Mouse (Mus musculus): ENCODE results near the gene Med13l.

The Med13l gene

DNA sequence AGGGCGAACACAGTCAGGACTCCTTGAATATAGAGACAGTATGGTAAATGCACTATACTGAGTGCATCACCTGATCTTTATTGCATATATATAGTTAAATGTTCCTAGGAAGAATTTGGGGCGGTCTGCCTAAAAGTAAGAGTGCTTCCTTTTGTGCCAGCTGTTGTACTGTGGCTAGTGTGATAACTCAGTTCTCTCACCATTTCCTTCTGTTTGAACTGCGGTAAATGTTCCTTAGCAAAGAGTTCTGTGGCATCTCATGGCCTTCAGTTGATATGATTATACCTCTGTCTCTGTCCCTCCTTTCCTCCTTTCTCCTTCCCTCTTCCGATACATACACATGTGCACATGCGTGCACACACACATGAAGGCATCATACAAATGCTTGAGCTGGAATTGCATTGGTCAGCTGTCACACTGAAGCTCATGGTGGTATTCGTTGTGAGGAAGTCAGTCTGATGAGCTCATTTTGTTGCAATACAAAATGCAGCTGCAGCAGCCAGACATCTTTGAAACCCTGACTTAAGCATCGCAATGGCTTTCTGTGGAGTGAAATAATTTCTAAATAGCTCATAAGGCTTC lies 97.9 kb downstream of the Med13l start:
- no peak for DNase-seq (ENCODE audit: extremely low spot score)

DNA sequence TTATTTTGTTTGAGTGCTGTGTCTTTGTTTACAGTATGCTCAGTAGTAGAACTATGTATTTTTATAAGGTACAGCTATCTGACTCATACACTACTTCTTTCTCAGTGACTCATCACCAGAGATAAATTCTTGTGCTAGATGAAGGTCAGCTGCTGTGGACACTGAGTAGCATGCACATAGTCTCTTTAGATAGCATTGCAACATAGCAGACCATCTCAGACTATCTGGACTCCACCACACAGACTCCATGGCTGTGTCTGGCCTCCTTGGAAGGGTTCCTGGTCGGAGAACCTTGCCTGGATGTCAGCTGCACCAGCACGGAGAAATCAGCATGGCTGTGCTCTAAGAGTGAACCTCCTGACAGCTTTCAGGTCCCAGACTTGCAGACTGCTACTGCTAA lies 99.2 kb downstream of the Med13l start:
- no peak for DNase-seq (ENCODE audit: extremely low spot score)

DNA sequence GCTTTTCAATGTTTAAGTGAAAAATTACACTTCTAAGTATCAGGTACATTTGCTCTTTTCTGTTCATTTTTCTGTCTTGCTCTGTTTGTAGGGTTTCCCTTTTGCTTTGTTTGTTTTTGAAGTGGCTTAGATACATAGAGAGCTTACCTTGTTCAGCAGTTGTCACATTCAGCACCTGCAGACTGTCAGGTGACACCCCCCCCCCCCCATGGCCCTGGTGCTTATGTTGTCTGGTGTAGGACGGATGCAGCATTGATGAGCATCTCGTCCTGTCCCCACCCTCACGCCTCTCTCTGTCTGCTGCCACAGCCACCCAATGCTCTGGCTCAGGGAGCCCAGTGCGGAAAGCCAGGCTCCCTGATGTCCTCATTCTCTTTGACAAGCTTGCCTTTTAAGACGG lies 101.3 kb downstream of the Med13l start:
- no peak for DNase-seq (ENCODE audit: extremely low spot score)

DNA sequence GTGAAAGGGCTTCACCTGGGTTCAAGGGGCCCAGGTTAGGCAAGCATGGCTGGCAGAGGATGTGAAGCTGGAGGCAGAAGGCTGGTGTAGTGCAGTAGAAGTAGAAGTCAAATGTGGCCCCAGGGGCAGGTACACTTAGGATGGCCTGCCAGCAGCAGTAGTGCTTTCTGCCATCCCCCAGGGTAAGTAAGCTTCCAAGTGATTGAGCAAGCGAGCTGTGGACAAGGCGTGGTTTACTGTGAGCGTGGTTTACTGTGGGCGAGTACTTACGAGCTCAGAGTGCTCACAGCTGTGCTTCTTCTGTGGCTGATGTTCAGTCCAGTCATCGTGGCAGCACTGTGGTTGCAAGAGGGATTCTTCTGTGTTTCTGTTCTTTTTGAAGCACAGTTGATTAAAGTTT lies 103.5 kb downstream of the Med13l start:
- no peak for DNase-seq (ENCODE audit: extremely low spot score)

DNA sequence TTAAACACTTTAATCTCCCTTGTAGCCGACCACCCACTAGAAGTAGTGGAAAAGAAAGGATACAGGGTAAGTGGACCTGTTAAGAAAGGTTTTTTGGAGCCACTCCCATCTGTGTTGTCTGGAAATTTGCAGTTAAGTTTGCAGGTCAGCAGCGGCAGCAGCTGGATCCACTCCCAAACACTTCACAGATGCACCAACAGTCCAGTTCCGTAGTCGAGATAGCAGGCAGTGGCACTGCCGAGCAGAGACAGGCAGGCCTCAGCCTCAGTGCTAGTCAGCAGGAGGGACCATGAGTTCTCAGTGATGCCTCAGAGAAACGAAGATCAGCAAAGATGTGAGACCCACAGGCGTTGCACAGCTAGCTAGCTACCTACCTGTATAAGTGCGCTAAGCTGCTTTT lies 104.5 kb downstream of the Med13l start:
- no peak for DNase-seq (ENCODE audit: extremely low spot score)

DNA sequence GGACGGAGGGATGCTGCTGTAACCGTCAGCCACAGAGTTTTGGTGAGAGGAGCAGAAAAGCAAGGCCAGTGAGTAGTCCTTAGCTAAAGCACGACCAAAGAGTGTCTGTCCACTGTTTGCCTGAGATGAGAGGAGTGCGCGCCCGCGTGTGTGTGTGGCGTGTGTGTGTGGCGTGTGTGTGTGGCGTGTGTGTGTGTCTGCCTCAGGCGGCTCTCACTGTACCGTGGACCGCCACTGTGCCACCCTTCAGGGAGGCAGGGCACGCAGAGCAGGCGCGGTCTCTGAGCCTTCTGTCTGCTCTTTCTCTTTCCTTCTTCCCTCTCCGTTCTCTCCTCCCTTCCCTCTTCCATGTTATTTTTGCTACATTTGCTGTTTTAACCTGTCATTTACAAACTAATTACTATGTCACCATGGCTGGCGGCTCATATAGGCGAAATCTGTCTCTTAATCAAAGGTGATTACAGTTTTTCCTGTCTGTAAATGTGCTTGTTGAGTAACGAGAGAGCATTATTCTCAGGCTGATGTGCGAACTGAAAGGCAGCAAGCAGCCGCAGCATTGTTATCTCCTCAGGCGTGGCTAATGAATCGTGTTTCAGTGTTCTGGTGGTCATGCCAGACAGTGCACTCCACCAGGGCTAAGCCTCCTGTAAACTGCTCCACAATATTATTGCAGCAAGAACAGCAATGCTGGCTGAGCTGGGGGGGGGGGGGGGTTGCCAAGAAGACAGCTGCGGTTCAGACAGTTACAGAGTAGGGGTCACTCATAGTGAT lies 106.1 kb downstream of the Med13l start:
- peak; percentile 51 for DNase-seq (ENCODE audit: extremely low spot score)

GRCm38 (mm10) chr5:118667863-118668262 lies 107.4 kb downstream of the Med13l start:
- no peak for DNase-seq (ENCODE audit: extremely low spot score)

- no peak for DNase-seq (ENCODE audit: extremely low spot score)
Measured at GRCm38 (mm10) chr5:118668931-118669330, 108.5 kb downstream of the Med13l start.

GRCm38 (mm10) chr5:118672111-118672510 lies 111.6 kb downstream of the Med13l start:
- no peak for DNase-seq (ENCODE audit: extremely low spot score)

- no peak for DNase-seq (ENCODE audit: extremely low spot score)
Measured at GRCm38 (mm10) chr5:118673859-118674258, 113.4 kb downstream of the Med13l start.

GRCm38 (mm10) chr5:118674321-118674720 lies 113.8 kb downstream of the Med13l start:
- DNase-seq (ENCODE audit: extremely low spot score): no peak

DNA sequence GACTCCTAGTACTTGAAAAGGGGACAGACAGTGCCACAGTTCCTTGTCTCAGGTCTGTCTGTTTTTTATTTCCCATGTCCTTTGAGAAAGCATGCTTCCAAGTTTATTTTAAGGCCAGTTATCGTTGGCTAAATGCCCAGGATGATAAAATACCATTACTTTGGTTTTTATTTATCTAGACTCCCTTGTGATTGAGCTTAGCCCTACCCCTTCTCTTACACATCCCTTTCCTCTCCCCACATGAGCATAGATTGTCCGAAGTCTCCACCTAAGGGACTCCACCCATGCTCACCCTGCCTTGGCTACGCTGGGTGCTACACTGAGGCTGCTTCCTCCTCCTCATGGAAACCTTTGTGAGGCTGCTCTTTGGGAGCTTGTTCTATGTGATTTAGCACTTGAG lies 115.2 kb downstream of the Med13l start:
- no peak for DNase-seq (ENCODE audit: extremely low spot score)

DNA sequence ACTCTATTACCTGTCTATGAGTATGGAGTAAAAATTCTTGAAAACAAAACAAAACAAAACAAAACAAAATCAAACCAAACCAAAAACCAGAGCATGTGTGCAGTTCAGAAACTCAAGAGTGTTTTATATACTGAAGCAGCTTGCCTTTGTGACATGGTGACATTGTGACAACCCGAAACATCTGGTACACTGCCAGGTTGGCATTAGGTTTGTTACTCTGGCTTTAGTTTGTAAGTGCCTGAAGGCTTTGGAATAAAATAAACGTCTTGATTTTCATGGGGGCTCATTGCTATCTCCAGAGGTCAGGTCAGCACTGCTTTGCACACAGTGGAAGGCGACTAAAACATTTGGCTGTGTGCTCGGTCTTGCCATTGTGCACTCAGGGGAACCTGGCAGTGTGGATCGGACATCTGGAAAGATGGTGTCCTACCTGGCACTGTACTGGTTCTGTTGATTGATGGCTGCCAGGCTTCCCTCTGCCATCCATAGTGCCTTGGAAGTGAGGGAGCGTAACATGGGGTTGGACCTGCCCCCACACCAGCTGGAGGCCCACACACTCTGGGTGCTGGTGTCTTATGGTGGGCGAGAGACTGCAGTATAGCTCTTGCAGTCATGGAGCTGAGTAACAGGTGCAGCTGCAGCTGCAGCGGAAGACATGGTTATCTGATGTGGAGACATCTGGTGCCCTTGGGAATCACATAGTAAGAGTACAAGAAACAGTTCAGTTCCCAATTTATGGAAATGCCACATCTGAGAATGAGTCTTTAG lies 115.9 kb downstream of the Med13l start:
- no peak for DNase-seq (ENCODE audit: extremely low spot score)

DNA sequence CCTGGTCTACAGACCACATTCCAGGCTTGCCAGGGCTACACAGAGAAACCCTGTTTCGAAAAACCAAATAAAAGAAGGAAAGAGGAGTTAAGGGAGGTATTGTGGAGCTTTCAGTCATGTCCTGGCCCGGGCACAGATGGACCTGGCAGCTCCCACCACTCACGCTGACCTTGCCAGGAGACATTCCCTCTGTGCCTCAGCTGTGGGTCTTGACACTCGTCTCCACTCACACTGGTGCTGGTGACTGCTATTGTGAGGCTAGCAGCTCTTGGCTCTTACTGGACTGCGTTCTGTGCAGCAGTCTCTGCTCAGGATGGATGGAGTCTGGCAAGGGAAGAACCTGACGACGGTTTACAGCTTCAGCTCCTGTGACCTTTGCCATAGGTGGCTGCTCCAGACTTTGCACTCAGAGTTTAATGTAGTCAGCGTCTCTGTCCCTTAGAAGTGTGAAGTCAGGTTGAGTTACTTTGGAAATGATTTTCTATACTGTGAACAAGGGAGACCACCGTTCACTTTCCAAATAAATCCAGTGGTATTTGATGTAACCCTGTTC lies 118.9 kb downstream of the Med13l start:
- no peak for DNase-seq (ENCODE audit: extremely low spot score)

DNA sequence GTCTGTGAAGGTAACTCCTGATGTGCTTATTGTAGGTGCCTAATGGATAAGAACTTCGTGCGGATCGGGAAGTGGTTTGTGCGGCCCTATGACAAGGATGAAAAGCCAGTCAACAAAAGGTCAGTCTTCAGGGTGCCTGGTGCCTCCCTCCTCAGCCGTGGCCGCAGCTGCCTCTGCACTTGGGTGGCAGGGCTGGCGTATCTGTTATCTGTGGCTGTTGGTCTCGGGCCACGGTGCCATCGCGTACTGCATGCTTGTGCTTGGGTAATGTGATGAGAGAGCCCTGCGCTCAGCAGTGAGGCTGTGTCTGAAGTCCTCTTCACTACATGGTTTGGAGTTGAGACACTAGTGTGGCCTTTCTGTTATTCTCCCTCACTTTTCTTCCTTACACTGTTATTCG lies 120.4 kb downstream of the Med13l start:
- no peak for DNase-seq (ENCODE audit: extremely low spot score)

DNA sequence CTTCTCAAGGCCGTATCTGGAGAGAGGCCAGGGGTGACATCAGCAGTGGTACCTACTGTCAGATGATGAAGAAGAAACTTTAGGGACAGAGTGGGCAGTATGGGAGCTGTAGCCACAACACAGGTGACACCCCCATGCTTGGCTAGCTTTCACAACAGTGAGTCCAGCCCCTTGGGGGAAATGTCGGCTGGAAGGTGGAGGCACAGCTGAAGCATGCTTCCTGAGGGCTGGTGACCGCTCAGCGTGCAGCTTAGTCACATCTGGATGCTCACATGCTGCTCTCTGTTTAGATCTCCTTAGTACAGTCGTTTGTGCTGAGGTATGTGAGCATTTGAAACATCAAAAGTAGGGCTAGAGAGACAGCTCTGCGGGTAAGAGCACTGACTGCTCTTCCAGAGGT lies 121.5 kb downstream of the Med13l start:
- DNase-seq (ENCODE audit: extremely low spot score): no peak

DNA sequence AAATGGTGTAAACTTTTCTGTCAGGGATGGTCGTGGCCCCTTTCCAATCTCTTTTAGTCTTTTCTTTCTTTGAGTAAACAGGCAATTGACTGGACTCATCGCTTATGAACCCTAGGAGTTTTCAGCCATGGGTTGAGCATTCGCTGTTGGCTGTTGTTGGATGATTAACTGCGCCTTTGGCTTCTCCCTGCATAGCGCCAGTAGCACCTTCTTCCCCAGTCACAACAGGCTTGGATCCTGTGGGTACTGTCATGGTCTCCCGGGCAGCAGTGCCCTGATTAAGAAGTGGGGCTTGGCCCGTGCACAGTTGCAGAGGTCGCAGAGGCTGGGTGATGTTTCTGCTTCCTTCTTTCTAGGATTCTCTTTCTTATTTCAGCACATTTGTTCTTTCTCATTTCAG lies 124.7 kb downstream of the Med13l start:
- DNase-seq (ENCODE audit: extremely low spot score): no peak

DNA sequence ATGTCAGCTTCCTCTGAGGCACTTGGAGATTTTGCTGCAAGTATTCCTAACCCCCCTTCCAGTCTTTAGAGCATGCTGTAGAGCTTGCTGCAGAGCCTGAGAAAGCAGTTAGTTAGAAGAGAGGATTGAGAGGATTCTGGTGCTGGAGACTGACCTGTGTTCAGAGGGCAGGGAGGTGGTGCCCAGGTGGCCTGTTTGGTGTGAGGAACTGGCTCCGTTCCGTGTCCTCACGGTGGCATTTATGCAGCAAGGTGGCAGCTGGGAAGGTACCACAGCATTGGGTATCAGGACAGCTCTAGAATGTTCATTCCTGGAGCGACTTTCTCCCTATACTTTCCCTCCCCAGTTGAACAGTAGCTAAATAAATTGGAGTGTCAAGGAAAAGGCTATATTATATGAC lies 125.5 kb downstream of the Med13l start:
- DNase-seq (ENCODE audit: extremely low spot score): no peak

DNA sequence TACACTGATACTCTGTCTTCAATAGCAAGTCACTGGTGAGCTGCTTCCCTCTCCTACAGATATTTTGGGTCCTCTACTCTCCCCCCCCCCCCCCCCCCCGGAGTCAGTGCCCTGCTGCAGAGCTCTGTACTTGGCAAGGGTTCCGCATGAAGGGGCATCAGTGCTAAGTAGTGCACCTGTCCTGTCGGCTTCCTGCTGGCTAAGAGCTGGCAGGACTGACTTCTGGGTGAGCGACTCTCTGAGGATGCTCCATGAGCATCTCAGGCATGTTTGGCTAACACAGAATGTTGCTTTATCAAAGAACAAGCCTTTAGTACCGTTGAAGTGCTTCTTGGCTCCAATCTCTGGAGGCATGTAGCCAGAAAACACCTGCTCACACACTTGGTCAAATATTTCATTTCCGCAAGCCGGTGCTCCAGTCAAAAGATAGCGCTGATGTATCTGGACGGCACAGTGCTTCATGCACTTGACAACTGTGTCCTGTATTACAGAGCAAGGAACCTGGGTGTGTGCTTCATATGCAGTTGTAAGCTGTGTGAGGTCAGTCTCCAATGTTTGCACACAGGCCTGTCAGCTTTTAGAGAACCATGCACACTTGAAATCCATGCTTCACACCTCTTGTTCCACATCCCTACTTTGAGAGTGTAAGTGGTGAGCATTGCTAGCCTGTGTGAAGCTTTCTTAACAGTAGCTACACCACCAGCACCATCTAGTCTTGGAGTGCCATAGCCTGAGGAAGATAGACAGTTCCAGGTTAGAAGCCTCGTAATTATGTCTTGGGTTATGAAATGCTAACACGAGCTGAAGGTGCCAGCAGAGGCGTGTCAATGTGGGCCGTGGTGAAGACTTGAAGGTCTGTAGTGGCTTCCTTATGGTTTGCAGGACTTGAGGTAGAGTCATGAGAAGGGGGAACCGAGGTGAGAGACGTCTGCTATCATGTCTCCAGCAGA lies 128.7 kb downstream of the Med13l start:
- DNase-seq (ENCODE audit: extremely low spot score): no peak

DNA sequence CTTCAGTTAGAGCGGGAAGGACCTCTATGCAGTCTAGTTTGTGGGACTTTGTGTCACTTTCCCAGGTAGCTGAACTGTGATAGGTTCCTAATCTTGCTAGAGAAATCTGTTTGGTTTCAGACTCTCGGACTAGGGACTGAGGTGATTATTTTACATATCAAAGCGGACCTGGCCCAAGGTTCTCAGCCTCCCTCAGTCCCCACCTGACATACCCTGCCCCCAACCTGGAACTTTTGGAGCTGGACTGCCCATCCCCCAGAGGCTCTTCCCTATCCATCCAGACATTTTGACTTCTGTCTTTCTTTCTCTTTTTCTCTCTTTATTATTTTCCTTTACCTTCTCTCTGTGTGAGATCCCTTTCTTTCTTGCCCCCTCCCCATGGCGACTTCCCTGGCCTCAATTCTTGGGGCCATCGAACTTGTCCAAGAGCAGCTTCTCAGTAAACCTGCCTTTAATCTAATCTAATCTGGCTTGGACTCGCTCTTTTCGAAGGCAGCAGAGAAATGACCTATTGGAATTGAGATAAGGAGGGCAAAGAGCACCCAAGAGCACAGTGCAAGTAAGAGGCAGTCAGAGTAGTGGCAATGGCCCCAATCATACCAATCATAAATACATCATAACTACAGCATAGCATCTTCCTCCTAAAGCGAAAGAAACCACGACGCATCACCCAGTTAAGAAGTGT lies 130.7 kb downstream of the Med13l start:
- DNase-seq (ENCODE audit: extremely low spot score): no peak

DNA sequence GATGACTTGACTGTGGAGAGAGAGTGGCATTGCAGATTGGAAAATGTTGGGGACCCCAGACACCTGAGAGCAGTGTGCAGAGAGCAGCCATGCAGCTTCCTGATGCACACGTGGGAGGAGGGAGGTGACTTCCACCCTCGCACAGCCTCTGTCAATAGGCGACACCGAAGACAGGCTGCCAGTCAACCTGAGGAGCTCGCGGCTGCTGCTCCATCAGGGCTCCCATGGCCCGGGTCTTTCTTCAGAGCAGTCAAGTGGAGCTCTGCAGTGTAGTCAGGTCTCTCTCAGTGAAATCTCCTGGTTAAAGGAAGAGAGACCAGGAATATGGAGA lies 131.2 kb downstream of the Med13l start:
- no peak for DNase-seq (ENCODE audit: extremely low spot score)
